Mouse (Mus musculus) C2C12 (cell line): ENCODE measurements around the gene Pitx2.
A peak's percentile ranks its signal among the peaks of the same experiment; 100 is the strongest.

ENCODE experiments used
- CTCF ChIP-seq: IDR thresholded peaks from one replicate; pipeline ENCODE4 v1.5.1; 2011; ENCODE audit not compliant: control insufficient read depth, insufficient read depth, insufficient read length
- MYOD1 ChIP-seq: IDR thresholded peaks from one replicate; pipeline ENCODE4 v1.6.1; 2011; ENCODE audit warnings: low read depth; ENCODE audit not compliant: control insufficient read depth, insufficient read length

GRCm38 (mm10) chr3:129204441-129205313 lies 5.0 kb downstream of the Pitx2 start:
- TF ChIP-seq CTCF (peak; percentile 99), MYOD1 (no peak)
